8 mouse cellular contexts compared by ENCODE assay signal in the genomic region with DNA sequence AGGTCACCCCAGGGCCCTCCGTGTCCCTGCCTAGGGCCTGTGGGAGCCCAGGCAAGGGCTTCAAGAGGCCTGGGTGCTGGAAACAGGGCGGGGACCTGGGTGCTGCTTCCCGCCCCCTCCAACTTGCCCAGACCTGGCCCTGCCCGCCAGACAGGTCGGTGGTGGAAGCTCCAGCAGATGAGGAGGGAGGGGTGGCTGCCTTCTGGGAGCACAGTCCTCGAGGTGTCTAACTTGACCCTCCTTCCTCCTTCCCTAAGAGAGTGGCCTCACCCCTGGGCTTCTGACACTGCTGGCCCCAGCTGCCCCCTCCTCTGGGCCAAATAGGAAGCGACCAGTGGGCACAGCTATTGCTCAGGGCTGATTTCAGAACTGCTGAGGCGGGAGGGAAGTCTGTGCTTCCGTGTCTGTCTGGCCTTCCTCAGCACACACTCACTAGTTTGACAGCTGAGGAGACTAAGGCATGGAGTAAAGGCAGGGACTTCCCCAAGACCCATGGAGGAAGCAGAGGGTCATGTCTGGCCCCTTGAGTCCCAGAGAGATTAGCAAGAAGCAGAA. TPM values are rescaled to one million over a fixed set of nuclear protein-coding genes. Genes with fewer than 3 reads are reported as not detected.
DNase-seq lines count a peak whose midpoint lies in the region; ATAC-seq lines count a peak whose summit lies in the region.

Gna15 (minus strand) TSS at position 175 of the 555 bp plus-strand sequence.

- H3K4me3 ChIP-seq in forebrain, embryonic 12.5 days (replicated peaks): no peak within 1 kb of the TSS
- H3K4me3 ChIP-seq in forebrain, embryonic 13.5 days: no peak within 1 kb of the TSS
- H3K4me3 ChIP-seq in liver, embryonic 16.5 days (ENCODE audit: low read depth, low read length): peak within 1 kb of the TSS; percentile 55

- peak; percentile 92 for DNase-seq in 416B (ENCODE audit: low read depth)
- peak; percentile 57 to 74 for DNase-seq in urinary bladder, postnatal 36 days (ENCODE audit: low spot score in 2 of 2)
- DNase-seq in c-Kit-positive CD71-positive TER-119-positive erythroid progenitor cells, embryonic 14.5 days (ENCODE audit: low spot score): no peak
- DNase-seq in kidney, postnatal 10 days: no peak

- no peak within 1 kb of the TSS for H3K4me2 ChIP-seq in forebrain, embryonic 12.5 days
- H3K4me2 ChIP-seq in forebrain, embryonic 13.5 days: no peak within 1 kb of the TSS
- H3K4me2 ChIP-seq in liver, embryonic 16.5 days (ENCODE audit: low read depth, low read length): peak within 1 kb of the TSS; percentile 47

- H3K9ac ChIP-seq in forebrain, embryonic 12.5 days: 0 out of 2 replicates have a peak within 1 kb of the TSS, but pooled peaks have one; percentile 12
- H3K9ac ChIP-seq in forebrain, embryonic 13.5 days: no peak within 1 kb of the TSS
- peak within 1 kb of the TSS; percentile 62 for H3K9ac ChIP-seq in liver, embryonic 16.5 days (ENCODE audit: low read depth, low read length)

- no peaks in the 10 kb centered on the region for H3K9me3 ChIP-seq in forebrain, embryonic 12.5 days
- H3K9me3 ChIP-seq in forebrain, embryonic 13.5 days (replicated peaks): no peaks in the 10 kb centered on the region
- no peaks in the 10 kb centered on the region for H3K9me3 ChIP-seq in liver, embryonic 16.5 days (replicated peaks; ENCODE audit: control insufficient read depth, low read length)

- no peaks in the 10 kb centered on the region for H3K4me1 ChIP-seq in forebrain, embryonic 12.5 days
- no peaks in the 10 kb centered on the region for H3K4me1 ChIP-seq in forebrain, embryonic 13.5 days
- H3K4me1 ChIP-seq in liver, embryonic 16.5 days (ENCODE audit: control insufficient read depth, low read depth, low read length): peaks cover 35% of the 10 kb centered on the region

- peaks cover 30% of the 10 kb centered on the region for H3K27me3 ChIP-seq in forebrain, embryonic 12.5 days
- peaks cover 16% of the 10 kb centered on the region for H3K27me3 ChIP-seq in forebrain, embryonic 13.5 days
- no peaks in the 10 kb centered on the region for H3K27me3 ChIP-seq in liver, embryonic 16.5 days (ENCODE audit: control insufficient read depth, insufficient read depth, low read depth, low read length)

- 20% methylated on average over 7 of the region's 9 CpGs for WGBS in forebrain, embryonic 12.5 days
- WGBS in forebrain, embryonic 13.5 days: 27% methylated on average over 9 of the region's 9 CpGs
- WGBS in liver, embryonic 16.5 days (ENCODE audit: insufficient replicate concordance): 5% methylated on average over 9 of the region's 9 CpGs

- peaks cover 6% of the 10 kb centered on the region; the same call in 1 of the 2 replicates for H3K36me3 ChIP-seq in forebrain, embryonic 12.5 days (replicated peaks)
- peaks cover 14% of the 10 kb centered on the region for H3K36me3 ChIP-seq in forebrain, embryonic 13.5 days (ENCODE audit: poor library complexity, severe bottlenecking)
- no peaks in the 10 kb centered on the region for H3K36me3 ChIP-seq in liver, embryonic 16.5 days (ENCODE audit: control insufficient read depth, insufficient read depth)

- no peak within 1 kb of the TSS for H3K27ac ChIP-seq in forebrain, embryonic 12.5 days
- H3K27ac ChIP-seq in forebrain, embryonic 13.5 days: no peak within 1 kb of the TSS
- peak within 1 kb of the TSS; percentile 83 for H3K27ac ChIP-seq in liver, embryonic 16.5 days (ENCODE audit: low read length)

- ATAC-seq in forebrain, embryonic 12.5 days (ENCODE audit: low FRiP score): no peak
- ATAC-seq in forebrain, embryonic 13.5 days: no peak
- 0 out of 2 replicates have a peak, but pooled peaks have one; percentile 44 for ATAC-seq in erythroid progenitor cell, adult 5-6 weeks (replicated peaks; ENCODE audit: low FRiP score, poor library complexity, severe bottlenecking)
- peak; percentile 44 for ATAC-seq in liver, embryonic 16.5 days (ENCODE audit: low read depth)

RNA-seq across cellular contexts. Expression of gene Gna15, which starts in this region (rescaled TPM):
- 0.49 and 0.92 TPM in 2 replicates for polyA plus RNA-seq in forebrain, embryonic 12.5 days (2016; fragmentation: Nextera tagmentation; extraction: Ambion mirVana)
- polyA plus RNA-seq in forebrain, embryonic 13.5 days (2015; fragmentation: Nextera tagmentation; extraction: Ambion mirVana): 0.48 and 0.57 TPM in 2 replicates
- 1.4 TPM in 1 of 2 replicates, not detected in the other for total RNA-seq in erythroid progenitor cell, adult 5-6 weeks (2015; ENCODE audit: low replicate concordance)
- total RNA-seq in erythroid progenitor cell, adult 5-6 weeks (2017; ENCODE audit: low replicate concordance): 2.6 and 4.9 TPM in 2 replicates
- 4.3 and 4.4 TPM in 2 replicates for polyA plus RNA-seq in liver, embryonic 16.5 days (2015; fragmentation: Nextera tagmentation; extraction: Ambion mirVana)

Comparison
In these comparisons a context has a peak if more than half of its experiments do, and no peak if none do; other contexts are left out.
1. ATAC-seq: peak in erythroid progenitor cell, adult 5-6 weeks (single experiment) and liver, embryonic 16.5 days (single experiment); none in forebrain, embryonic 12.5 days (single experiment) and forebrain, embryonic 13.5 days (single experiment).
2. DNase-seq: peak in 416B (single experiment) and urinary bladder, postnatal 36 days (2 of 2); none in c-Kit-positive CD71-positive TER-119-positive erythroid progenitor cells, embryonic 14.5 days (single experiment) and kidney, postnatal 10 days (single experiment).